Mouse (Mus musculus): ENCODE data around the gene Map3k9.

DNA sequence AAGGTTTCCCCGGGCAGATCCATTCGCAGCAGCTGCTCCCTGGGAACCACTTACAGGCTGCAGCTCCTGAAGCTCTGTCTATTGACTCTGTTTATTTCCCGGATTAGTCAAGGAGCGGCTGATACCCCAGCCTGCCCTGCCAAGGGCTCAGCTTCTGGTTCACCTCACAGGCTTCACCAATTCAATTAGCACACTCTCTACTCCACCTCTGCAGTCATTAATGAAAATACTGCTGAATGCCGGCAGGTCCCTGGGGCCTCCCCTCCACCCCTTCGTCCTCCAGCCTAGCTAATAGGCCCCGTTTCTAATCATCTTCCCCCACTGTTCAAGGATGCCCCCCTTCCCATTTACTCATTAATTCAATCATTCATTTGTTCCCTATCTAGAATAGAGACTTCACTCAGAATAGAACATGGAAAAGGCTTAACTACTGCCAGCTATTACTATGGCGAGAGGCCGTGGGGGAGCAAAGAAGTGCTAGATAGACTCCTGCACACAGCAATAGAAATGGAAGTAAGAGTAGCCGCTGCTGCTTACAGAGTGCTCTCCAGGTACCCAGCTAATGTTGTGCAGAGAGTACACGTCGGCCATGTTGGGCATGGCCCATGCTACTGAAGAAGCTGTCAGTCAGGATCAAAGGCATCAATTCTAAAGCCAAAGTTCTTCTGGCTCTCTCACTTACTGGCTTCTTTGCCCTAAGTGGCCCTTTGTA, 94.4 kb downstream of the Map3k9 start:
- TF ChIP-seq CTCF (conservative IDR thresholded peaks at IDR 0.05; ENCODE audit: low read length) (no peak), NANOG (IDR thresholded peaks at IDR 0.05; ENCODE audit: borderline replicate concordance, low read length) (no peak), POU5F1 (IDR thresholded peaks at IDR 0.05; ENCODE audit: borderline replicate concordance, low read length) (no peak)

All from E14TG2a.4 (cell line).